Mouse (Mus musculus): ENCODE data around the gene Alg14. TPM values are rescaled to one million over a fixed set of nuclear protein-coding genes. Genes with fewer than 3 reads are reported as not detected.

Alg14 gene
- total and polyA plus RNA-seq, 3 experiments: 6.0 to 10.2 (median 6.3) TPM

- Histone ChIP-seq H3K36me3 (replicated peaks in 1 of 2; ENCODE audit: control insufficient read depth in 1 of 2, insufficient read depth in 1 of 2, low read length in 1 of 2) (no peaks in the 10 kb centered on the region), H3K4me1 (ENCODE audit: control insufficient read depth in 1 of 2, insufficient read depth in 2 of 2) (no peaks in the 10 kb centered on the region), H3K79me2 (replicated peaks; ENCODE audit: control insufficient read depth, extremely low read depth, insufficient read depth, poor library complexity, severe bottlenecking) (no peaks in the 10 kb centered on the region), H3K9me3 (replicated peaks; ENCODE audit: low read length) (peaks cover 10% of the 10 kb centered on the region), H3K4me3 (replicated peaks in 1 of 3; ENCODE audit: low read depth in 2 of 3, low read length in 2 of 3, poor library complexity in 1 of 3) (no peak overlapping the region), H3K27ac (ENCODE audit: insufficient read depth, low read depth) (no peak overlapping the region), H3K27me3 (replicated peaks) (no peaks in the 10 kb centered on the region), H3K4me2 (ENCODE audit: insufficient read depth, low read depth, poor library complexity, severe bottlenecking) (0 out of 2 replicates have a peak overlapping the region, but pooled peaks have one; percentile 11), H3K9ac (ENCODE audit: insufficient read depth, low read depth) (no peak overlapping the region)
- TF ChIP-seq CTCF (conservative IDR thresholded peaks at IDR 0.05 in 1 of 2, IDR thresholded peaks at IDR 0.05 in 1 of 2; ENCODE audit: low read depth in 2 of 2, low read length in 2 of 2) (no peak), TBP (conservative IDR thresholded peaks at IDR 0.05; ENCODE audit: low read depth, low read length) (no peak), ETS1 (conservative IDR thresholded peaks at IDR 0.05; ENCODE audit: low read depth, low read length) (no peak), MEF2A (IDR thresholded peaks at IDR 0.05; ENCODE audit: borderline replicate concordance, low read depth, low read length) (no peak), ELF1 (IDR thresholded peaks at IDR 0.05; ENCODE audit: low read depth, low read length) (no peak), ZKSCAN1 (IDR thresholded peaks at IDR 0.05; ENCODE audit: borderline replicate concordance, low read depth, low read length) (no peak), NRF1 (IDR thresholded peaks at IDR 0.05; ENCODE audit: low read depth, low read length) (no peak), USF2 (conservative IDR thresholded peaks at IDR 0.05; ENCODE audit: low read depth, low read length) (no peak), JUN (IDR thresholded peaks at IDR 0.05; ENCODE audit: insufficient read depth, low read depth, low read length) (no peak), RCOR1 (conservative IDR thresholded peaks at IDR 0.05; ENCODE audit: low read depth, low read length) (no peak), NELFE (IDR thresholded peaks at IDR 0.05; ENCODE audit: low read depth, low read length) (no peak), MAX (IDR thresholded peaks at IDR 0.05; ENCODE audit: low read length) (no peak), KAT2A (IDR thresholded peaks at IDR 0.05; ENCODE audit: insufficient replicate concordance, low read length) (no peak), MAFK (IDR thresholded peaks at IDR 0.05; ENCODE audit: insufficient replicate concordance, low read length) (no peak), ZC3H11A (IDR thresholded peaks at IDR 0.05; ENCODE audit: low read depth, low read length) (no peak), POLR2A (IDR thresholded peaks at IDR 0.05; ENCODE audit: low read depth, low read length) (no peak), MAZ (IDR thresholded peaks at IDR 0.05; ENCODE audit: low read depth, low read length) (no peak), SIN3A (IDR thresholded peaks at IDR 0.05; ENCODE audit: low read length) (no peak), GABPA (IDR thresholded peaks at IDR 0.05; ENCODE audit: insufficient replicate concordance, low read depth, low read length) (no peak)
- DNase-seq (ENCODE audit: extremely low read depth): no peak
- in situ Hi-C loops (cut with MboI; ENCODE audit: low pct_ligation_motif_present, low pct_unique_long_range_greater_than_20kb, low sequenced_read_pairs): loop anchor here (5.0 kb wide), 1 partner anchor 34 kb away; the partner anchor contains the start of gene Alg14
- dilution Hi-C loops (cut with MboI; ENCODE audit: extremely low pct_ligation_motif_present, extremely low pct_unique_long_range_greater_than_20kb, low sequenced_read_pairs): no loop called here
These were observed 32.8 kb upstream of the Alg14 start for GRCm38 (mm10) chr3:121258521-121259478.

GRCm38 (mm10) chr3:121260041-121260440 lies 31.5 kb upstream of the Alg14 start:
- Histone ChIP-seq H3K27me3 (replicated peaks) (no peaks in the 10 kb centered on the region), H3K4me2 (ENCODE audit: insufficient read depth, low read depth, poor library complexity, severe bottlenecking) (no peak overlapping the region), H3K27ac (ENCODE audit: insufficient read depth, low read depth) (no peak overlapping the region), H3K79me2 (replicated peaks; ENCODE audit: control insufficient read depth, extremely low read depth, insufficient read depth, poor library complexity, severe bottlenecking) (no peaks in the 10 kb centered on the region), H3K9me3 (replicated peaks; ENCODE audit: low read length) (peaks cover 10% of the 10 kb centered on the region), H3K4me1 (ENCODE audit: control insufficient read depth in 1 of 2, insufficient read depth in 2 of 2) (no peaks in the 10 kb centered on the region), H3K4me3 (replicated peaks in 1 of 3; ENCODE audit: low read depth in 2 of 3, low read length in 2 of 3, poor library complexity in 1 of 3) (no peak overlapping the region), H3K36me3 (replicated peaks in 1 of 2; ENCODE audit: control insufficient read depth in 1 of 2, insufficient read depth in 1 of 2, low read length in 1 of 2) (no peaks in the 10 kb centered on the region), H3K9ac (ENCODE audit: insufficient read depth, low read depth) (no peak overlapping the region)
- dilution Hi-C loops (cut with MboI; ENCODE audit: extremely low pct_ligation_motif_present, extremely low pct_unique_long_range_greater_than_20kb, low sequenced_read_pairs): no loop called here
- in situ Hi-C loops (cut with MboI; ENCODE audit: low pct_ligation_motif_present, low pct_unique_long_range_greater_than_20kb, low sequenced_read_pairs): no loop called here
- no peak for DNase-seq (ENCODE audit: extremely low read depth)
- TF ChIP-seq MXI1 (IDR thresholded peaks at IDR 0.05; ENCODE audit: low read depth, low read length) (no peak), ZNF384 (IDR thresholded peaks at IDR 0.05; ENCODE audit: low read depth, low read length) (no peak), USF1 (IDR thresholded peaks at IDR 0.05; ENCODE audit: low read depth, low read length) (no peak), MEF2A (IDR thresholded peaks at IDR 0.05; ENCODE audit: borderline replicate concordance, low read depth, low read length) (no peak), TBP (conservative IDR thresholded peaks at IDR 0.05; ENCODE audit: low read depth, low read length) (no peak), UBTF (IDR thresholded peaks at IDR 0.05; ENCODE audit: low read depth, low read length) (no peak), MAX (IDR thresholded peaks at IDR 0.05; ENCODE audit: low read length) (no peak), KAT2A (IDR thresholded peaks at IDR 0.05; ENCODE audit: insufficient replicate concordance, low read length) (no peak), NELFE (IDR thresholded peaks at IDR 0.05; ENCODE audit: low read depth, low read length) (no peak), POLR2A (IDR thresholded peaks at IDR 0.05; ENCODE audit: low read depth, low read length) (no peak), CHD2 (IDR thresholded peaks at IDR 0.05; ENCODE audit: low read length) (no peak), NRF1 (IDR thresholded peaks at IDR 0.05; ENCODE audit: low read depth, low read length) (no peak), SIN3A (IDR thresholded peaks at IDR 0.05; ENCODE audit: low read length) (no peak), ZMIZ1 (IDR thresholded peaks at IDR 0.05; ENCODE audit: low read depth, low read length) (no peak), GABPA (IDR thresholded peaks at IDR 0.05; ENCODE audit: insufficient replicate concordance, low read depth, low read length) (no peak), RCOR1 (conservative IDR thresholded peaks at IDR 0.05; ENCODE audit: low read depth, low read length) (no peak), EP300 (IDR thresholded peaks at IDR 0.05; ENCODE audit: low read length) (no peak)
